Mouse (Mus musculus): Measurements from ENCODE around the gene Zfp369.

GRCm38 (mm10) chr13:65258175-65258954, 20.2 kb upstream of the Zfp369 start:
- TF ChIP-seq POLR2A (IDR thresholded peaks at IDR 0.05; ENCODE audit: extremely low read depth, insufficient read depth, low read length) (no peak), CTCF (IDR thresholded peaks at IDR 0.05; ENCODE audit: extremely low read depth, insufficient read depth, low read length) (no peak)

Data from cortical plate, adult 2 months (tissue).